Mouse (Mus musculus) Muller cell, postnatal 12 days (primary cell): ENCODE data around the gene Gm813.
A peak's percentile ranks its signal among the peaks of the same experiment; 100 is the strongest.

Experiments
- DNase-seq: peaks from one replicate; pipeline ENCODE4 v3.0.0-alpha.2; 2015; ENCODE audit errors: inconsistent ontology term

Gm813 gene

DNA sequence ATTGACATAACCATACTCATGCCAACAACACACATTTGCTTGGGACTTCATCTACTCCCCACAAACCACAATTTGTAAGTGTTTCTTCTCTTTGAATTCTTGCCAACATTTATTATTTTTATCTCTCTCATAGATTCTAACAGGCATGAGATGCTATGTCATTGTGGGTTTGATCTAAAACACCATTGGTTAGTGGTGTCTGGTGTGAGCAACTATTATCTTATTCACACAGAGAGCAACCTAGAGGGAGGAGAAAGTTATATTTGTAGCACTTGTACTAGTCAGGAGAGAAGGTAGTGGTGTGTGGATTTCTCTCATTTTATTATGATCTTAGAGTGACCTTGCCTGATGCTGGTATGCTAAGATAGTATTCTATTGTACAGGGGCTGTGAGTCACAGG lies 12.1 kb downstream of the Gm813 start:
- no peak for DNase-seq

- no peak for DNase-seq
Observed at GRCm38 (mm10) chr16:58603831-58604230, 12.9 kb downstream of the Gm813 start.

DNA sequence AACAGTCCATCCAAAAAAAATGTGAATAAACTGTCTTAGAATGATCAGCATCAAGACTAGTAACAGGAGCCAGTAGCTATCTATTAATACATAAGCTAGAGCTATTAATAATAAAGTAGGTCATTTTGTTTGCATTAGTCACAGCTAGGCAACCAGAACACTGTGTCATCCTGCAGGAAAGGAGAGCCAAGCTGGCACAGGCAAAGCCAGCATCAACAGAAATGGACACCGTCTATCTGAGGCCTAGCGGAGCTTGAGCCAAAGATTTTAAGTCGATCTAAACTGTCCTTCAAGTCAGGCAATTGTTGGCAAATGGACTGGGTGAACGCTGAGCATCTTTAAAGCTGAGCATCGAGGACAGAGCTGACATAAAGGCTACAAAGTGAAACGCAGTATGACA lies 15.9 kb downstream of the Gm813 start:
- peak; percentile 39 for DNase-seq

DNA sequence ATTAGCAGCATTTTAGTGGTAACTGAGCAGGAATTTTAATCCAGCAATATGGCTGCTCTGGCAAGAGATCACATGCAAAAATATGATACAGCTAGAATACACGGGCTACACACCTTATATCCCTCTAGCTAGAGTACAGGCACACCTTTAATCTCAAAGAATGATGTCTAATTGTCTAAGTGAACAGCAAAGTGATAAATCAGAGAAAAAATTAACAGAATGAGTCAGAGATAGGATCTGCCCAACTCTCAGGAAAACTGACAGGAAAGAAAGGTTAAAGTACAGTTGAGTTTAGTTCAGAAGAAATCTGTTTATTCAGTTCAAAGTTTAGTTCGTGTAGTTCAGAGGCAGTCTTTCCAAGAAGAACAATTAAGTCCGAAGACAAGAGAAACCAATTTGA lies 25.5 kb downstream of the Gm813 start:
- DNase-seq: no peak

GRCm38 (mm10) chr16:58589444-58589843 lies 27.3 kb downstream of the Gm813 start:
- no peak for DNase-seq

DNA sequence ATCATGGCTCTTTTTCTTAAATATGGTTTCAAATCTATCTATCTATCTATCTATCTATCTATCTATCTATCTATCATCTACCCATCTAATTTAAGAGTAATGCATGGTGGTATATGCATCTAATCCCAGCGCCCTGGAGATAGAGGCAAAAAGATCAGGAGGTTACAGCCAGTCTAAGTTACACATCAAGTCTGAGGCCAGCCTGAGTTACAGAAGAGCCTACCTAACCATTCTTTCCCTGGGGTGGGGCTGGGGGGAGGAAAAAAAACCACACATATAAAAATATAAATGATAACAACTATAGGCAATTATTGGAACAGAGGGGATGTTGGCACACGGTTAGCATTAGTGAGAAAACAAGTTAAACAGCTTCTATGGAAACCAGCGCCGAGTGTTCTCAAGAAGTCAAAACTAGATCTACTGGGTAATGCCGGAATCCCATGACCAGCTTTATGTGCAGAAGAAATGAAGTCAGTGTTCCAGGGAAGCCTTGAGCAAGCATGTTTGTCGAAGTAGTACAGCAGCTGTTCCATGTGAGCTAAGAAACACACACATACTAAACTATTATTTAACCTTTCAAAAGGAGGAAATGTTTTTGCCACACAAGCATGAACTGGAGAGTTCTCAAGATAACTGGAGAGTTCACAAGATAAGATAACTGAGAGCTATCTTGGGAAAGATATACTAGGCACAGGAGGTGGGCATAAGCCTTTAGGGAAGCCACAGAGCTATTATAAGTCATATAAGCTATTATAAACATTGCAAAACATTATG lies 42.6 kb downstream of the Gm813 start:
- DNase-seq: no peak

DNA sequence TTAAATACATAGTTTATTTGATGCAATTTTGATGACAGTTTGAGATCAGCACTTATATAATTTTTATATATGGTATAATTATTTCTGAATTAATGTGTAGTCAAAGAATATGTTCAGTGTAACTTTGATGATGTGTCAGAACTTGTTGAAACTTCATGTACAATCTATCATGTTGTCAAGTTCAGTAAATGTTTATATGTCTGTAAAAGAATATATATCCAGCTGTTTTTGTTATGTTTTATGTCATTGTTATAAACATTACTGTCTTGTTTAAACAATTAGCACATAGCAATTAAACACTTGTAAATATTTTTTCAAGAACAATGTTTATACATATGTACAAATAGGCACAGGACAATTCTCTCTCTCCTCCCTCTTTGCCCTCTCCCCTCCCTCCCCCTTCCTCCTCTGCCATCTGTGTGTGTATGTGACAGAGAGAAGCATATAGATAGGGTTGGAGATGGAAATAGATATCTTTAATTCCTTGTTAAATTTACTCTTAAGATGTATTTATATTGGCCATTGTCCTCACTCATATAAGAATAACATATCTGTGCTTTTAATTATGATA lies 46.0 kb downstream of the Gm813 start:
- DNase-seq: no peak
